In genomic region chr15:82140355-82140754, GRCm38 (mm10) we compare ENCODE assay signal across 10 mouse cellular contexts. TPM values are rescaled to one million over a fixed set of nuclear protein-coding genes. Genes with fewer than 3 reads are reported as not detected.
DNase-seq lines count a peak whose midpoint lies in the region; ATAC-seq and TF ChIP-seq lines count a peak whose summit lies in the region.
"Had no signal": no experiment of that assay in that cellular context is flagged by ENCODE, and none has a peak within 500 bp of the region (broad histone marks: within the 10 kb centered on the region; RNA-seq: fewer than 3 reads in every experiment).

No protein-coding gene starts in this region.

- 82% methylated on average over 3 of the region's 3 CpGs for WGBS in bone marrow, adult 2 months
- 83% methylated on average over 3 of the region's 3 CpGs for WGBS in stomach, embryonic 15.5 days

- H3K9ac ChIP-seq in stomach, embryonic 15.5 days = no peak overlapping the region
- H3K9ac ChIP-seq: forebrain, embryonic 15.5 days had no signal

- no peak overlapping the region for H3K27ac ChIP-seq in layer of hippocampus, adult 2 months
- H3K27ac ChIP-seq in bone marrow, adult 2 months (ENCODE audit: control insufficient read depth, insufficient read depth, low read depth, low read length, poor library complexity) = no peak overlapping the region
- no peak overlapping the region for H3K27ac ChIP-seq in stomach, embryonic 15.5 days
- H3K27ac ChIP-seq: forebrain, embryonic 15.5 days had no signal

- no peak for TF ChIP-seq POLR2A in bone marrow, adult 2 months (IDR thresholded peaks at IDR 0.05; ENCODE audit: borderline replicate concordance, control insufficient read depth, low read depth, low read length)

- no peaks in the 10 kb centered on the region for H3K9me3 ChIP-seq in E14TG2a.4 (ENCODE audit: low read length)
- no peaks in the 10 kb centered on the region for H3K9me3 ChIP-seq in stomach, embryonic 15.5 days
- H3K9me3 ChIP-seq: forebrain, embryonic 15.5 days had no signal

- 0 out of 2 replicates have a peak, but pooled peaks have one; percentile 28 for ATAC-seq in stomach, embryonic 15.5 days (ENCODE audit: insufficient read depth, low FRiP score, low read depth)
- ATAC-seq: forebrain, embryonic 15.5 days had no signal

- H3K27me3 ChIP-seq in E14TG2a.4 (ENCODE audit: insufficient read depth, low read length) = no peaks in the 10 kb centered on the region
- no peaks in the 10 kb centered on the region for H3K27me3 ChIP-seq in stomach, embryonic 15.5 days (replicated peaks)
- H3K27me3 ChIP-seq: forebrain, embryonic 15.5 days had no signal

- DNase-seq in layer of hippocampus, adult 2 months (ENCODE audit: low spot score in 2 of 2) = no peak
- no peak for DNase-seq in layer of hippocampus, adult 18-20 months (ENCODE audit: low spot score in 2 of 2)
- DNase-seq in layer of hippocampus, postnatal 14 days (ENCODE audit: low spot score in 2 of 2) = no peak
- DNase-seq in urinary bladder, postnatal 10 days (ENCODE audit: low spot score) = no peak
- DNase-seq: embryo, embryonic 11 days; heart, postnatal 36 days had no signal

- H3K36me3 ChIP-seq in E14TG2a.4 (ENCODE audit: insufficient read depth, low read length) = peaks cover 29% of the 10 kb centered on the region
- 0 out of 2 replicates have a peak, but pooled peaks cover 5% of the 10 kb centered on the region for H3K36me3 ChIP-seq in stomach, embryonic 15.5 days

- H3K4me1 ChIP-seq in E14TG2a.4 (replicated peaks; ENCODE audit: low read depth, low read length) = peaks cover 34% of the 10 kb centered on the region
- no peaks in the 10 kb centered on the region for H3K4me1 ChIP-seq in bone marrow, adult 2 months (ENCODE audit: control insufficient read depth, insufficient read depth, low read length)
- H3K4me1 ChIP-seq in stomach, embryonic 15.5 days = no peaks in the 10 kb centered on the region

- no peak overlapping the region for H3K4me3 ChIP-seq in layer of hippocampus, adult 2 months
- H3K4me3 ChIP-seq in E14TG2a.4 (replicated peaks; ENCODE audit: low read length) = no peak overlapping the region
- no peak overlapping the region for H3K4me3 ChIP-seq in bone marrow, adult 2 months (replicated peaks; ENCODE audit: control insufficient read depth, low read depth, low read length)
- no peak overlapping the region for H3K4me3 ChIP-seq in stomach, embryonic 15.5 days (replicated peaks)
- H3K4me3 ChIP-seq: forebrain, embryonic 15.5 days had no signal

- no peak overlapping the region for H3K4me2 ChIP-seq in stomach, embryonic 15.5 days
- H3K4me2 ChIP-seq: forebrain, embryonic 15.5 days had no signal

- TF ChIP-seq CTCF in layer of hippocampus, adult 2 months (conservative IDR thresholded peaks at IDR 0.05) = peak; percentile 39; the same call in 1 of the 2 replicates
- TF ChIP-seq CTCF in E14TG2a.4 (conservative IDR thresholded peaks at IDR 0.05; ENCODE audit: low read length) = 0 out of 2 replicates have a peak, but pooled peaks have one; percentile 8
- TF ChIP-seq CTCF in bone marrow, adult 2 months (IDR thresholded peaks at IDR 0.05; ENCODE audit: control insufficient read depth, insufficient read depth, low read length) = peak; percentile 40; the same call in 1 of the 2 replicates

RNA-seq across cellular contexts. Expression of gene Srebf2, which starts 6.6 kb away (rescaled TPM):
- 100 to 1,000 TPM; 162 to 165 TPM for total RNA-seq in layer of hippocampus, adult 2 months (2021)
- 100 to 1,000 TPM; 175 to 189 TPM for total RNA-seq in layer of hippocampus, adult 18-20 months (2021)
- polyA plus RNA-seq in bone marrow, adult 2 months (2011; ENCODE audit: insufficient read depth, insufficient read length, low replicate concordance, missing spikeins) = 19.3 and 46.3 TPM in 2 replicates
- polyA plus RNA-seq in stomach, embryonic 15.5 days (2015; fragmentation: Nextera tagmentation; extraction: Ambion mirVana) = 152 and 167 TPM in 2 replicates
- 100 to 1,000 TPM; 187 to 189 TPM for total RNA-seq in layer of hippocampus, postnatal 14 days (2021)

RNA-seq across cellular contexts. Expression of gene Ccdc134, which starts 12.6 kb away (rescaled TPM):
- 10 to 100 TPM; 10.2 to 15.4 TPM for total RNA-seq in layer of hippocampus, adult 2 months (2021)
- total RNA-seq in layer of hippocampus, adult 18-20 months (2021) = 10 to 100 TPM; 12.4 to 12.9 TPM
- 23.8 and 28.2 TPM in 2 replicates for polyA plus RNA-seq in bone marrow, adult 2 months (2011; ENCODE audit: insufficient read depth, insufficient read length, low replicate concordance, missing spikeins)
- polyA plus RNA-seq in stomach, embryonic 15.5 days (2015; fragmentation: Nextera tagmentation; extraction: Ambion mirVana) = 15.5 and 15.8 TPM in 2 replicates
- 10 to 100 TPM; 12.7 to 16.2 TPM for total RNA-seq in layer of hippocampus, postnatal 14 days (2021)
